In the genomic region with DNA sequence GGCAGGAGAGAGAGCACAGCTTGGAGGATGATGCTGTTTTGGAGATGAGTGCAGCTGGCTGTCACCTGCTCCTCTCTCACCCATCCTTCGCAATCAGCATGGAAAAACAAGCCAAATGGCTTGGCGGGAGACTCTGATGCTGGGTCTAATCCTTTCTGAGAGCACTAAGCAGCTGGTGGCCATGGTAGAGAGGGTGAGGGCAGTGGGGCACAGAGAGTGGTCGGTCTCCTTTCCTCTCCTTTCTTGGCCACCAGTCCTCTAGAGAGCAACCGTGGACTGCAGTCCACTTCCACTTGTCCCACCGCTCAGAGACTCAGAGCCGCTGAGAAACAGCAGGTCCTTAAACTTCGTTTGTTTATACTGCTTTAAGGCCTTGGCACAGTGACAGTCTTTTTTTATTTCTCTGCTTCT, we compare ENCODE assay signal across 8 mouse cellular contexts. TPM values are rescaled to one million over a fixed set of nuclear protein-coding genes. Genes with fewer than 3 reads are reported as not detected.
A peak's percentile ranks its signal among the peaks of the same experiment; 100 is the strongest.
DNase-seq lines count a peak whose midpoint lies in the region; ATAC-seq lines count a peak whose summit lies in the region.

No protein-coding gene starts in this region.

- ATAC-seq in heart, embryonic 12.5 days (ENCODE audit: insufficient number of reproducible peaks, low FRiP score) = peak; percentile 33; the same call in 1 of the 2 replicates

- peak overlapping the region; percentile 75 for H3K4me2 ChIP-seq in heart, embryonic 12.5 days

- H3K9me3 ChIP-seq in heart, embryonic 12.5 days (replicated peaks) = no peaks in the 10 kb centered on the region
- no peaks in the 10 kb centered on the region for H3K9me3 ChIP-seq in hindbrain, embryonic 10.5 days
- no peaks in the 10 kb centered on the region for H3K9me3 ChIP-seq in midbrain, embryonic 10.5 days (replicated peaks)

- no peak for DNase-seq in heart, postnatal 36 days
- peak; percentile 37 for DNase-seq in cerebellum, adult 11-12 months
- DNase-seq in hindbrain, embryonic 10.5 days (ENCODE audit: low spot score) = no peak
- no peak for DNase-seq in midbrain, embryonic 10.5 days (ENCODE audit: low spot score)
- no peak for DNase-seq in thymus, postnatal 10 days (ENCODE audit: low spot score in 2 of 2)
- DNase-seq in spleen, adult 18-20 months = no peak
- DNase-seq in thymus, postnatal 0 days (ENCODE audit: low spot score) = no peak

- H3K4me1 ChIP-seq in heart, embryonic 12.5 days (replicated peaks) = peaks cover 33% of the 10 kb centered on the region
- H3K4me1 ChIP-seq in hindbrain, embryonic 10.5 days (replicated peaks) = peaks cover 53% of the 10 kb centered on the region
- H3K4me1 ChIP-seq in midbrain, embryonic 10.5 days = peaks cover 72% of the 10 kb centered on the region

- no peaks in the 10 kb centered on the region for H3K36me3 ChIP-seq in heart, embryonic 12.5 days
- H3K36me3 ChIP-seq in hindbrain, embryonic 10.5 days = no peaks in the 10 kb centered on the region
- no peaks in the 10 kb centered on the region for H3K36me3 ChIP-seq in midbrain, embryonic 10.5 days

- H3K9ac ChIP-seq in heart, embryonic 12.5 days = peak overlapping the region; percentile 17; the same call in 1 of the 2 replicates

- peaks cover 16% of the 10 kb centered on the region; the same call in 1 of the 2 replicates for H3K27me3 ChIP-seq in heart, embryonic 12.5 days (replicated peaks)
- H3K27me3 ChIP-seq in hindbrain, embryonic 10.5 days (ENCODE audit: insufficient read depth, poor library complexity, severe bottlenecking) = peaks cover 5% of the 10 kb centered on the region; the same call in 1 of the 2 replicates
- H3K27me3 ChIP-seq in midbrain, embryonic 10.5 days (ENCODE audit: low read depth, poor library complexity, severe bottlenecking) = no peaks in the 10 kb centered on the region

- peak overlapping the region; percentile 43 for H3K4me3 ChIP-seq in heart, embryonic 12.5 days
- H3K4me3 ChIP-seq in hindbrain, embryonic 10.5 days = peak overlapping the region; percentile 47
- H3K4me3 ChIP-seq in midbrain, embryonic 10.5 days = peak overlapping the region; percentile 51

- 12% methylated on average over 7 of the region's 7 CpGs for WGBS in heart, embryonic 12.5 days
- 11% methylated on average over 7 of the region's 7 CpGs for WGBS in hindbrain, embryonic 10.5 days
- WGBS in midbrain, embryonic 10.5 days = 6% methylated on average over 7 of the region's 7 CpGs

- H3K27ac ChIP-seq in heart, embryonic 12.5 days (ENCODE audit: poor library complexity, severe bottlenecking) = no peak overlapping the region
- peak overlapping the region; percentile 88 for H3K27ac ChIP-seq in hindbrain, embryonic 10.5 days
- peak overlapping the region; percentile 93 for H3K27ac ChIP-seq in midbrain, embryonic 10.5 days (replicated peaks)

- intact Hi-C loops in heart, postnatal 36 days (cut with DNase I) = no loop called here

RNA-seq across cellular contexts. Expression of a gene that starts 10.8 kb away (rescaled TPM):
- 3.7 and 4.0 TPM in 2 replicates for polyA plus RNA-seq in heart, embryonic 12.5 days (2016; fragmentation: Nextera tagmentation; extraction: Ambion mirVana)
- total RNA-seq in heart, postnatal 36 days (2021) = 1 to 10 TPM; 1.2 to 1.5 TPM
- polyA plus RNA-seq in hindbrain, embryonic 10.5 days (2016; fragmentation: Nextera tagmentation; extraction: Ambion mirVana) = 26.8 and 44.9 TPM in 2 replicates
- 26.4 and 33.1 TPM in 2 replicates for polyA plus RNA-seq in midbrain, embryonic 10.5 days (2016; fragmentation: Nextera tagmentation; extraction: Ambion mirVana)
- polyA plus RNA-seq in thymus, postnatal 0 days (2015; fragmentation: Nextera tagmentation; extraction: Ambion mirVana) = 2.6 and 3.6 TPM in 2 replicates

RNA-seq across cellular contexts. Expression of a gene that starts 24.2 kb away (rescaled TPM):
- polyA plus RNA-seq in heart, embryonic 12.5 days (2016; fragmentation: Nextera tagmentation; extraction: Ambion mirVana) = 78.4 and 83.0 TPM in 2 replicates
- 10 to 100 TPM in 1 of 2 experiments, 1 to 10 TPM in 1; 9.4 to 10.1 TPM for total RNA-seq in heart, postnatal 36 days (2021)
- polyA plus RNA-seq in hindbrain, embryonic 10.5 days (2016; fragmentation: Nextera tagmentation; extraction: Ambion mirVana) = 37.7 and 56.5 TPM in 2 replicates
- 38.3 and 46.7 TPM in 2 replicates for polyA plus RNA-seq in midbrain, embryonic 10.5 days (2016; fragmentation: Nextera tagmentation; extraction: Ambion mirVana)
- polyA plus RNA-seq in thymus, postnatal 0 days (2015; fragmentation: Nextera tagmentation; extraction: Ambion mirVana) = 1.7 and 2.0 TPM in 2 replicates

RNA-seq across cellular contexts. Expression of a gene that starts 51.3 kb away (rescaled TPM):
- not detected in 2 replicates for polyA plus RNA-seq in heart, embryonic 12.5 days (2016; fragmentation: Nextera tagmentation; extraction: Ambion mirVana)
- total RNA-seq in heart, postnatal 36 days (2021) = not detected
- polyA plus RNA-seq in hindbrain, embryonic 10.5 days (2016; fragmentation: Nextera tagmentation; extraction: Ambion mirVana) = not detected in 2 replicates
- polyA plus RNA-seq in midbrain, embryonic 10.5 days (2016; fragmentation: Nextera tagmentation; extraction: Ambion mirVana) = not detected in 2 replicates
- not detected in 2 replicates for polyA plus RNA-seq in thymus, postnatal 0 days (2015; fragmentation: Nextera tagmentation; extraction: Ambion mirVana)

Comparison
In these comparisons a context has a peak if more than half of its experiments do, and no peak if none do; other contexts are left out.
1. RNA of a gene that starts 24.2 kb away (polyA plus RNA-seq): 78.4 to 83.0 TPM in heart, embryonic 12.5 days, 37.7 to 56.5 TPM in hindbrain, embryonic 10.5 days and 38.3 to 46.7 TPM in midbrain, embryonic 10.5 days; 1.7 to 2.0 TPM in thymus, postnatal 0 days; every median in the first group is over 10 times any median in the second.
2. Peak in every context shown above with its lines, with median percentiles within 50 percentile points of each other: H3K4me3 ChIP-seq.